Mouse (Mus musculus) ES-E14 (cell line): ENCODE data around the gene Pax3.

Source experiments
- CHD2 ChIP-seq: IDR thresholded peaks from 2 replicates; pipeline ENCODE4 v1.6.1; 2014; ENCODE audit warnings: mild to moderate bottlenecking, low read depth, low read length, inconsistent platforms
- HCFC1 ChIP-seq: IDR thresholded peaks from 2 replicates; pipeline ENCODE4 v1.6.1; 2012; ENCODE audit warnings: low read length, inconsistent platforms, borderline replicate concordance; ENCODE audit not compliant: insufficient read depth
- MAFK ChIP-seq: IDR thresholded peaks from 2 replicates; pipeline ENCODE4 v1.6.1; 2014; ENCODE audit warnings: mild to moderate bottlenecking, low read depth, low read length, inconsistent platforms; ENCODE audit not compliant: insufficient read depth
- ZC3H11A ChIP-seq: IDR thresholded peaks from 2 replicates; pipeline ENCODE4 v1.6.1; 2012; ENCODE audit warnings: low read depth, mild to moderate bottlenecking, inconsistent platforms, low read length, borderline replicate concordance
- ZNF384 ChIP-seq: IDR thresholded peaks from 2 replicates; pipeline ENCODE4 v1.6.1; 2012; ENCODE audit warnings: low read depth, low read length, inconsistent platforms

GRCm38 (mm10) chr1:78167577-78168286 lies 29.2 kb downstream of the Pax3 start:
- TF ChIP-seq ZNF384 = no peak
- no peak for TF ChIP-seq ZC3H11A
- TF ChIP-seq HCFC1 = no peak
- TF ChIP-seq CHD2 = no peak
- TF ChIP-seq MAFK = no peak
